Mouse (Mus musculus) T-helper 17 cell (primary cell): ENCODE measurements around the gene Hydin.

Experiments
- in situ Hi-C, 2 experiments: fragments of 300-600 bp; cut with MboI, MseI; formaldehyde crosslinking; loops; 1 replicate in 1 of 2; 2 replicates in 1 of 2; pipeline ENCODE4 v1.15.1; 2025; ENCODE audit warnings: high pct_unique_total_duplicates in 2 of 2

Gene Hydin

DNA sequence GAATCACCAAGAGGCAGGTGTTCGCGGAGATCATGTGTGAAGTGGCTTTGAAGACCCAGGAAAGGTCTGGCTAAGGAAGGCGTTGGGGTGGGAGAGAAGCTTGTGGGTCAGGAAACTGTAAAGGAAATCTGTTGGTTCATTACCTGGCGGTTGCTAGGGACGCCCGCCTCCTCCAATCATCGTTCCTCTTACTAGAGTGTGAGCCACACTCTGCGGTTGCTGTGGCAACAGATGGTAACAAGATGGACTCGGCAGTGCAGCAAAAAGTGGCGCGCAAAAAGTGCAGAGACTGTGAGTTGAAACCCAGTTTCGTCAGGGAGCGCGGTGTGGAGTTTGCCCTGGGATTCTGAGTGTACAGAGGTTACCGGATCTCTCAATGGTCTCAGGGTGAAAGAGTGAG, at the start of gene Hydin:
Gene Hydin (plus strand): TSS at position 237 of the 400 bp plus-strand sequence.
- in situ Hi-C loops = no loop called here

DNA sequence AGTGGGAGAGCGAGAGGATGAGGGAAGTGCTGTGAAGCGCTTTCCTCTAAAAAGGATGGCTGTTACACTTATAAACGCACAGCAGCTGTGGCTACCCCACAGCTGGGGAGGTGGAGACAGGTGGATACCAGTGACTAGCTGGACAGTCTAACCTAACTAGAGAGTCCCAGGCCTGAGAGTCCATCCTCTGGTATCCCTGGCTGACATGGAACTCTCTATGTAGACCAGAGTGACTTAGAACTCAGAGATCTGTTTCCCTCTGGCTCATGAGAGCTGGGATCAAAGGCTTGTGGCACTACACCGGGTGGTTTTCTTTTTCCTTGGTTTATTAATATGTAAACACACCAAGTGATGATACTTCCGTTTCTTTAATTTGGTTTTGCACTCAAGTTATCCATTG, 49.6 kb upstream of the Hydin start:
- in situ Hi-C loops = loop anchor here (10.0 to 25.0 kb wide), 6 partner anchors 398 to 1458 kb away; partner anchors contain the start of genes Pkd1l3 (in 2 of the 2), Atxn1l (in 1 of the 2), Dhodh (in 1 of the 2) and Fuk (in 1 of the 2)

- in situ Hi-C loops = loop anchor here (10.0 to 25.0 kb wide), 6 partner anchors 397 to 1457 kb away; partner anchors contain the start of genes Pkd1l3 (in 2 of the 2), Atxn1l (in 1 of the 2), Dhodh (in 1 of the 2) and Fuk (in 1 of the 2)
Observed at GRCm38 (mm10) chr8:110217681-110218131, 49.1 kb upstream of the Hydin start.

GRCm38 (mm10) chr8:110218511-110218910, 48.3 kb upstream of the Hydin start:
- in situ Hi-C loops = loop anchor here (10.0 to 25.0 kb wide), 6 partner anchors 396 to 1456 kb away; partner anchors contain the start of genes Pkd1l3 (in 2 of the 2), Atxn1l (in 1 of the 2), Dhodh (in 1 of the 2) and Fuk (in 1 of the 2)

- in situ Hi-C loops = loop anchor here (25.0 kb wide), 3 partner anchors 484 to 691 kb away; partner anchors contain the start of genes Atxn1l (in 1 of the 2), Dhodh (in 1 of the 2), Fuk (in 1 of the 2) and Pkd1l3 (in 1 of the 2)
Observed at GRCm38 (mm10) chr8:110220936-110221335, 45.8 kb upstream of the Hydin start.

- in situ Hi-C loops = no loop called here
Observed at GRCm38 (mm10) chr8:110230803-110231202, 36.0 kb upstream of the Hydin start.

DNA sequence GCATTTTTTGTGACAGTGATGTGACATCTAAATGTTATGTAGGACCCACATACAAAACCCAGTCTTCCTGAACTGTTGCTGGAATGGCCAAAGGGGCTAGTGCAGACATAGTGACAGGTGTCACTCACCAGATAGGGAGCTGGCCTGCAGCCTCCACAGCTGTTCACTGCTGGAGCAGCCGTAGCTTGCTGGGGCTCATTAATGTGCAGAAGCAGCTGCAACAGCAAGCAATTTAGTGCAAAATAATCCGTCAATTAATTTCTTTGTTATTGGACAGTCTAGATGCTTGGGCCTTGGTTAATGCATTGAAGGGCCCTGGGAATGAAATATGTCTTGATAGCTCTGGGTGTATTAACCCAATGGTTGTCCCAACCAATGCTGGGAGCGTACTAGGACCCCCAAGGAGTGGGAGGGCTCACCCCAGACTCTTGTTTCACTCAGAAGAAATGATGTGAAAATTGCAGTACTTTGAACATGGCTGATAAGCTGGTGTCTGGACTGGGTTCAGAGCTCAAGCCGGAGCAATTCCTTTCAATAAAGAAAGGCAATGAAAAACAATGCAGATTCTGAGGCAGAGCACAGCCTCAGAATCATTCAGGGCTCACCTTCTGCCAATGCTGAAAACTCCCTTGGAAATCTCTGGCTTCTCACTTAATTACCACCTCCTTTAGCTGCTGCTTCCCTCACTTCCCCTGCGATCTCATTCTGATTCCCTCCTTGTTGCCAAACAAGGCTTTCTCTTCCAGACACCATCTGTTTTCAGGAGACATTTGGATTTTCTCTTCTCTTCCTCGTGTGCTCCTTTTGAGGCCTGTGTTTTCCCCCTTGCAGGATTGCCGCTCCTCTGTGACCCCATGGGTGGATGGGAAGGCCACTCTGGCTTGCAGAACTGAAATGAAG, 24.2 kb upstream of the Hydin start:
- in situ Hi-C loops = no loop called here

- in situ Hi-C loops = no loop called here
Observed at GRCm38 (mm10) chr8:110244566-110244965, 22.2 kb upstream of the Hydin start.

GRCm38 (mm10) chr8:110247238-110247637, 19.5 kb upstream of the Hydin start:
- in situ Hi-C loops = no loop called here

GRCm38 (mm10) chr8:110253986-110254385, 12.8 kb upstream of the Hydin start:
- in situ Hi-C loops = no loop called here

- in situ Hi-C loops = no loop called here
Observed at GRCm38 (mm10) chr8:110265796-110266305, 926 bp upstream of the Hydin start.

DNA sequence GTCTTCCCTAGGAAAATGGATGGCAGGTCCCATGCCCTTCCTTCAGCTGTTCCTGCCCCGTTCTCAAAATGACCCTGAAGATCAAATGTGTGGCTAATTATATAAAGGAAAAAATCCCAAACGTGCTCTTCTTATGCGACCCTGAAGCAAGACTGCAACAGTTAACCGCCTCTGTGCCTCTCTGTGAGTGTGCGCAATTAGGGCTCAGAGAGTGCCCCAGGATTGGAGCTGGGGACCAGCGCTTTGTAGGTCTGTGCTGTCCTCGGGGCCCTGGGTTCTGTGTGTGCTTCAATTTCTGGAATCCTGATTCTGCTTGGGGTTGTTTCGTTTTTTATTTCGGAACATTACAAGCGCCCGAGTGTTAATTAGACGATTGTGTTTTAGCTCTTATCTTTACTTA, 491 bp downstream of the Hydin start:
- in situ Hi-C loops = no loop called here

GRCm38 (mm10) chr8:110270659-110271058, 3.9 kb downstream of the Hydin start:
- in situ Hi-C loops = no loop called here

GRCm38 (mm10) chr8:110273394-110273793, 6.6 kb downstream of the Hydin start:
- in situ Hi-C loops = no loop called here

- in situ Hi-C loops = no loop called here
Observed at GRCm38 (mm10) chr8:110275465-110276258, 8.9 kb downstream of the Hydin start.

GRCm38 (mm10) chr8:110276259-110276560, 9.4 kb downstream of the Hydin start:
- in situ Hi-C loops = no loop called here

DNA sequence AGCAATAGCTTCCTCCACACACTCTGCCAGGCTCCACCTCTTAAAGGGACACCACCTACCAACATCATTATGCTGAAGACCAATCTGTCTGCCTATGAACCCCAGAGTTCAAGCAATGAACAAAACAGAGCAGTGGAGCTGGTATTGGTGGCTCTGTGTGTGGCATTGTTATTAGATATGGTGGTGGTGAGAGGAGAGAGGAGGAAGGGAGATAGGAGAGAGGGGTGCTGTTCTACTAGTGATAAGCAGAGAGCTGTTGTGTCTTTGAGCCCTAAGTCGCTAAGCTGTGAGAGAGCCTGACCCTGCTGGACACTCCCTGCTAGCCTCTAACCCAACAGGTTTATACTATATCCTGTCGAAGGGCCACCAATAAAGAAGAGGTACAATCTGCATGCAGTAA, 45.9 kb downstream of the Hydin start:
- in situ Hi-C loops = no loop called here

DNA sequence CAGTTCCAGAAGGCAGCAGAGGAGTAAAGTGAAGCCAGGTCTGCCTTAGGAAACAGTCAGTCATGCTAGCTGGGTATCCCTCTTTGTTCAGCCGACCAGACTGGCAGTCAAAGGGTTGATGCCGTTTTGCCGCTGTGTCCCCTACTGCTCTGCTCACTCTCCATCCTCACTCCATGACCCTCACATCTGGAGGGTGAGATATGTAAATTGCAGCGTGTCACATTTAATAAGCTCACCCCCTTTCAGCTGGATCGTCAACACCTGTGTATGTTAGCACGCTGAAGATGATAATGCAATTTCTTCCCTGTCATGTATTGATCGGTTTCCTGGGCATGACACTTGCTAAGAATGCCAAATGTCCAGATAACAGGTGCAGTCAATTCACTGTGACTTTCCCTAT, 49.0 kb downstream of the Hydin start:
- in situ Hi-C loops = no loop called here

- in situ Hi-C loops = no loop called here
Observed at GRCm38 (mm10) chr8:110319586-110319985, 52.8 kb downstream of the Hydin start.

DNA sequence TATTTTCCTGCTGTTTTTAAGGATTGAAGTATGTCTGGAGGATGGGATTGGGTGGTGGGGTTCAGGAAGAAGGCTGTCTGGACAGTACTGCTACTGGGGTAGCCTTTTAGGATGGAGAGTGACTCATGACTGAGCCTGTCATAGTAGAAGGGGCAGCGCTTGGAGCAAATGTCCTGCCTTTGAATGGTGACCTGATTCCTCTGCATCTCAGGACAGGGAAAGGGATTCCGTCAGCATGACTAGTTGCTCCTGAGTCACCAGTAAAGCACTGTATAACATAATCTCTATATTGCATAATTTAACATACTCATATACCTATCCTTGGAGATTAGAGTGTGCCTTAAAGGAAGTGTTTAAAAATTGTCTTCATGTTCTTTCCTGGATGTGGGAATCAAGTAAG, 54.7 kb downstream of the Hydin start:
- in situ Hi-C loops = no loop called here

GRCm38 (mm10) chr8:110323981-110324574, 57.3 kb downstream of the Hydin start:
- in situ Hi-C loops = no loop called here
